Mouse (Mus musculus): ENCODE measurements around the gene Faf1.

The Faf1 gene

DNA sequence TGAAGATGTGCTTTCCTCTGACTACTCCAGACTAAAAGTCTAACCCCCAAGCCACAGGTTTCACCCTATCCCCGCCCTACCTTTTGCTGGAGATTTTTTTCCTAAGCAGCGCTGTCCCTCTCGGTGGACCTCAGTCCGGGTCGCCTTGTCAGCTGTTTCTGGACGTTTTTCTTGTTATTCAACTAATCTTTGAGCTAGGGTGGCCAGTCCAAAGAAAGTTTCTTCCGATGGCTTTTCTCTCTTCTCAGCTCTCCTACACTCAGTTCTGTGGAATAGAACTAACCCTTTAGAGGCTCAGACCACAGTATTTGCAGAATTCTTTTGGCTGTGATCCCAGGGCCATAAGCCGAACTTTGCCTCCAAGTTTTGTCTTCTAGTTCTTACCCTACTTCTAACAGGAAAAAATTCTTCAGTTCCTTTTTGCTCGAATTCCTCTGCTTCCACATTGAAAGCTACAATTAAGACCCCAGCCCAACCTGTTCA is 302.5 kb downstream of the Faf1 start:
- DNase-seq (ENCODE audit: low read depth, low spot score) = no peak

DNA sequence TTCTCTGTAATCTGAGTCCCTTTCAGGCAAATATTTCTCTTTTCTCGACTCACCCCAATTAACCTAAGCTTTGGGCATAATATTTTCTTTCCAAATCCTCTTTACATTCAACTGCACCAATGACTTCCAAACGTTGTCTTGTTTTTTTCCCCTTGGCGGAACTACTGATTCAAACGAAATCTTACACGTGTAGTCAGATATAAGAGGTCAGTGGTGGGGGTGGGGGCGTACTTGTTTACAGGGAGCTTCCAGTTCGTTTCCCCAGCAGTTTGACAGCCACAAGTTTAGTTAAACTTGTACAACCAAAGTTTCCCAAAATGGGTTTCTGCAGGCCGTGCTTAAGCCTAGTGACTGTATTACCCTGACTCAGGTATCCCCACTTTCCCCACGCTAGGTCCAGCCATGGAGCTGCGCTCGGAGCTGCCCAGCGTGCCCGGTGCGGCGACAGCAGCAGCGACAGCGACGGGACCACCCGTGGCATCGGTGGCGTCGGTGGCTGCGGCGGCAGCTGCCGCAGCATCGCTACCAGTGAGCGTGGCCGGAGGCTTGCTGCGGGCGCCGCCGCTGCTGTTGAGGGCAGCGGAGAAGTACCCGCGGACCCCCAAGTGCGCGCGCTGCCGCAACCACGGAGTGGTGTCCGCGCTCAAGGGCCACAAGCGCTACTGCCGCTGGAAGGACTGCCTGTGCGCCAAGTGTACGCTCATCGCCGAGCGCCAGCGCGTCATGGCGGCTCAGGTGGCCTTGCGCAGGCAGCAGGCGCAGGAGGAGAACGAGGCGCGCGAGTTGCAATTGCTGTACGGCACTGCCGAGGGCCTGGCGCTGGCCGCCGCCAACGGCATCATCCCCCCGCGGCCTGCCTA is 303.3 kb downstream of the Faf1 start:
- DNase-seq (ENCODE audit: low read depth, low spot score) = no peak

DNA sequence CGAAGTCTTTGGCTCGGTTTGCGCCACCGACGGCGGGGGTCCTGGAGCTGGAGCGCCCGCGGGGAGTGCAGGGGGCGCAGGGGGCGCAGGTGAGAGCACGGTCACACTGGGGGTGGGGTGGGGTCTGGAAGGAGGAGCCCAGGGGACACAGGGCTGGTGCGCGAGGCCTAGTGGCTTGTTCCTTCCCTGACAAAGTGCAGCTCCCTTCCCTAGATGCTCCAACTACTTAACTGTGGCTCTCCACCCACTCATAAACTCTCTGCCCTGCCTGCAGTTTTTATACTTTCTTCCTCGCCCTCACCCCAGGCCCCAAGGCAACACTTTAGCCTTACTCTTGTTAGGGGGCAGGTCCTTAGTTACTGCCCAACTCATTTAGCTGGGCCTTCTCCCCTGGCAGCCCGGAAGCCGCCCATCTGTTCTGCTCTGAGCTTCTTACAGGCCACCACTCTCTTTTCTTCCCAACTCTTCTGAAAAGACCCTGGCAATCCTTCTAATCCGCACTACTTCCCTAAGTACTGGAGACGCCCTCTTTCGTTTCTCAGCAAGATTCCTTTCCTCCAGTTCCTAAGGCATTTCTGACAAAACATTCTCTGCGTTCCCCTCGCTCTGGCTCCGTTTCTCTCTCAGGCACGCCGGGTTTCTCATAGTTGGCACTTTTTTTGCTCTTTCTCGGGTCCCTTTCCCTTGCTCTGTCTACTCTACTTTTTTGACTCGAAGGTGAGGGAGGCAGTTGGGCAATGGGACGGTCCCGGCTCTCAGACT is 304.1 kb downstream of the Faf1 start:
- no peak for DNase-seq (ENCODE audit: low read depth, low spot score)

DNA sequence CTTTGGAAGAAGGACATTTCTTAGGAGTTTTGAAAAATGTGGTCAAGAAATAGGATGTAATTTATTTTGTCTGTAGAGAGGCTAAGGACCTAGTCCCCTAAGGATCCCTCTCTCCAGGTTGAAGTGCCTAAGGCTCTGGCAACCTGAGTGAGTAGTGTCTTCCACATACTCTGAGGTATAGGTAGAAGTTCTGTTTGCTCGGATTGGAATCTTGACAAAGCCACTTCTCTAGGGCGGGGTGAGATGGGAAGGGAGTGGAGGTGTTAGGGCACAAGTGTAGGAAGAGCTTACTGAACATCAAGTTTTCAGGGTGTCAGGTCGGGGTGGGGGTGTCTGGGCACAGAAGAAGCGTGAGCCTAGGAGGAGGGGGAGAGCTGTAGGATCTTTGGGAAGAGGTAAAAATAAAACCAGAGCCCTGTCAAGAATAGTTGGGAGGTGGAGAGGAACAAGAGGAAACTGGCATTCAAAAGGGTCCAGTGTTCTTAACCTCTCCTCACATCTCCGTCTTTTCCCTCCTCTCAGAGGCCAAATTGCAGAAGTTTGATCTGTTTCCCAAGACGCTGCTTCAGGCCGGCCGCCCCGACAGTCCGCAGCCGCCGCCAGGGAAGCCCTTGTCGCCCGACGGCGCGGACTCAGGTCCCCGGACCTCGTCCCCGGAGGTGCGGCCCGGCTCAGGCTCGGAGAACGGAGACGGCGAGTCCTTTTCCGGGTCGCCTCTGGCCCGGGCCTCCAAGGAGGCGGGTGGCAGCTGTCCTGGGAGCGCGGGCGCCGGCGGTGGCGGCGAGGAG is 304.9 kb downstream of the Faf1 start:
- DNase-seq (ENCODE audit: low read depth, low spot score) = no peak

DNA sequence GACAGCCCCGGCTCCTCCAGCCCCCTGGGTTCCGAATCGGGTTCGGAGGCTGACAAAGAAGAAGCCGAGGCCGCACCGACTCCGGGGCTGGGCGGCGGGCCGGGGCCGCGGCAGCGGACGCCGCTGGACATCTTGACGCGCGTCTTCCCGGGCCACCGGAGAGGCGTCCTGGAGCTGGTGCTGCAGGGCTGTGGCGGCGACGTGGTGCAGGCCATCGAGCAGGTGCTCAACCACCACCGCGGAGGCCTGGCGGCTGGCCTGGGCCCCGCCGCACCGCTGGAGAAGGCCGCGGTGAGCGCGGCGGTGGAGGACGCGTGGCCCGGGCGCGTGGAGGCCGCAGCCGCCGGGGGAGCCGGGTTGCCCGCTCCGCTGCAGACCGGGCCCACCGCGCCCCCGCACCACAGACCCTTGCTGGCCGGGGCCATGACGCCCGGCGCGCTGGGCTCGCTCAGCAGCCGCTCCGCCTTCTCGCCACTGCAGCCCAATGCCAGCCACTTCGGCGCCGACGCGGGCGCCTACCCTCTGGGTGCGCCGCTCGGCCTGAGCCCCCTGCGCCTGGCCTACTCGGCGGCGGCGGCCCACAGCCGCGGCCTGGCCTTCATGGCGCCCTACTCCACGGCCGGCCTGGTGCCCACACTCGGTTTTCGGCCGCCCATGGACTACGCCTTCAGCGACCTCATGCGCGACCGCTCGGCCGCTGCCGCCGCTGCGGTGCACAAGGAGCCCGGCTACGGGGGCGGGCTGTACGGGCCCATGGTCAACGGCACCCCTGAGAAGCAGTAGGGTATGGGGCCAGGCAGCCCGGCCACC is 305.7 kb downstream of the Faf1 start:
- no peak for DNase-seq (ENCODE audit: low read depth, low spot score)

DNA sequence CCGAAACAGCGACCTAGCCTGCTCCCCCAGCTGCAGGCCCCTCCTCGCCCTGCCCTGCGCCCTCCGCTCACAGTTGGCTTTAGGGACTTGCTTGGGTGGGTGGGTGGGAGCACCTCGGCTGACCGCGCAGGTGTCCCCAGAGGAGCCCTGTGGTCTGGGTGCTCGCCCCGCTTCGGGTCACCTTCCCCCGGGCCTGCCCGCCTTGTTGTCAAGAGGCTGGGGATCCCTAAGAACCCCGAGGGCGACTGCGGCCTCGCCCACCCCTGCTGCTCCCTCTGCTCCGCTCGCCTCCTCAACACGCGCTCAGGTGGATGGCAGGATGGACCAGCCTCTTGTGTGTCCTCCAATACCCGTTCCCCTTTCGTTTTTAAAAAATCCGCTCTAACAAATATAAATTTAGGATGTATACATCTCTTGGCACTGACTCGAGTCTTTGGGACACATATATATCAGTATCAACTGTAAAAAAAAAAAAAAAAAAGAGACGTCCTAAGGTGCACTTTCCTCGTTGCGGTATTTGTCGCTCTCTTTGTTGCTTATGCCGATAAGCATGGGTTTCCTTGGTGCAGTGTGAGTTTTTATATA is 306.4 kb downstream of the Faf1 start:
- DNase-seq (ENCODE audit: low read depth, low spot score) = no peak

DNA sequence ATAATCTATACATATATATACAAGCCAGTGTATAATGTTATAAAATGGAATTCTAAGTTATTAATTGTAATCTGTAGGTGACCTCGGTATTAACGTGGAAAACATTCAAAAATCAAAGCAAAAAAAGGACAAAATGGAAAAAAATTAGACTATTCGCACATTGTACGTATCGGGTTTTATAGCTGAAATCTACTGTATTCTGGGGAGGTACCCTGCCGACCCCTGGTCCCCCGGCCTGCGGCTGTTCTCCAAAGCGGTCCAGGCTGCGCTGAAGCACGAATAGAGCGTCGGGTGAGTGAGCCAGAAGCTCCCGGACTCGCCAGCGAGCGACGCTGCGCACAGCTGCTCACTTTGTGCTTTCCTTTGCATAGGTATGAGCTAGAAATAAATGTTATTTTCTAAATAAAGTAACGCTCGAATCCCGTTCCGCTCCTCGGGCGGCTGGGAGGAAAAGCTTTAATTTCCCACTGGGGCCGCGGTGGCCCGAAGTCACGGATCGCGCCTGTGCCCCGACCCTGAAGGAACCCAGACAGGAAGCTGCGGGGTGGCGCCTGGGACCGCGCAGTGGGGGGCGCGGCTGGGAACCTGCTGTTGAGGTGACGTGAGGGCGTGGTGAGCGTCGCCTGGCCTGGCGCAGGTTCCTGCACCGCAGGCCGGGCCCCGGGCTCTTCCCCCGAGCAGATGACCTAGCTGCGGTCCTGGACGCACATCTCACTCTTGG is 307.1 kb downstream of the Faf1 start:
- DNase-seq (ENCODE audit: low read depth, low spot score) = no peak

DNA sequence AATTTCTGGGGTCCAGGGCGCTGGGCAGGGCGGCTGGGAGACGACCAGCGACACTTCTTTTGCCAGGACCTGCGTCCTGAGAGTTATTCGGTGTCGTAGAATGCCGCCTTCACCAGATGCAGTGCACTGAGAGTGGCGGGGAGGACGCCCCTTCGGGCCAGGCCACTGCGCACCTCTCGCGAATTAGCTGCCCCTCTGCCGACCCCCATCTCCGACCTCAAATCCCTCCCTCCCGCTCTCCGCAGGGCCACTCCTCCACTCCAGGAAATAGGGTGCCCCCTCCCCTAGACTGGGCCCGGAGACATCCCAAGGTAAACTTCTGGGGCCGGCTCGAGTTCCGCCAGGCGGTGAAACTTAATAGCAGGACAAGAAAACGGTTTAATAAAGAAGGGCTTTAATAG is 307.6 kb downstream of the Faf1 start:
- no peak for DNase-seq (ENCODE audit: low read depth, low spot score)

DNA sequence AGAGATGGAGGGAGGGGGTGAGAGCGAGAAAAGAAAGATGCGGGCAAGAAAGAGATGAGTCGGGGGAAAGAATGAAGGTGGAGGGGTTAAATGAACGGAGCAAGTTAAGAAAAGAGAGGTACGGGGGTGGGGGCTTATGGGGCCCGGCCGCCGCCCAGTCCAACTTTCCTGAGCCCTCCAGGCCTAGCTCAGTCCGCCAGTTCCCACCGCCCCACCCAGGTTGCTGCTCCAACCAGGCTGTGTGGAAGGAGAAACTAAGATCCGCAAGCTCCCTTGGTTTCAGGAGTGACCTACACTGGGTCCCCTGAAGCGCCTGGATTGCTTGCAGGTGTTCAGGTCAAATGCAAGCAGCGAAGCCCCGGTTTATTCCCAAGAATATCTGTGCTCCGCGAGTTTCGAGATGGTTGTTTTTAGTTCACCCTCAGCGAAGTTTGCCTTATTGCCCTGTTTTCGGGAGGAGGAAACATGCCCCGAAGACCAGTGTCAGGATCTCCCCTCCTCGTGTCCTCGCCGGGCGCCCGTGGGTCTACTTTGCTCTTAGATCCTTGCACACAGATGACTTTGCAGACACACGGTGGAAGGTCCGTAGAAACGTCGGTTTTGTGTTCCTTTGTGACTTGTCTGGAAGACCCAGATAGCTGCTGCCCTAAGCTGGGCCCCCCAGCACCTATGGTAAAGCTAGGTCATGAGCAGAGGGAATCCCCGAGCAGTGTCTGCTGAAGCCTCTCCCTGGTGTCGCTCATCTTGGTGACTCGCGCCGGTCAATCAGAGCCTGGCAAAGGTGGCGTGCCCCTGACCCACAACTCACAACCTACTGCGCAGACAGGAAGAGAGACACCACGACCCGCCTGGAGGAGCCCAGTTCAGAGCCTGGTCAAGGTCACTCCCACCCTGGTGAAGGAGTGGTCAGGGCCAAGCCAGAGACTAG is 308.4 kb downstream of the Faf1 start:
- DNase-seq (ENCODE audit: low read depth, low spot score) = no peak

DNA sequence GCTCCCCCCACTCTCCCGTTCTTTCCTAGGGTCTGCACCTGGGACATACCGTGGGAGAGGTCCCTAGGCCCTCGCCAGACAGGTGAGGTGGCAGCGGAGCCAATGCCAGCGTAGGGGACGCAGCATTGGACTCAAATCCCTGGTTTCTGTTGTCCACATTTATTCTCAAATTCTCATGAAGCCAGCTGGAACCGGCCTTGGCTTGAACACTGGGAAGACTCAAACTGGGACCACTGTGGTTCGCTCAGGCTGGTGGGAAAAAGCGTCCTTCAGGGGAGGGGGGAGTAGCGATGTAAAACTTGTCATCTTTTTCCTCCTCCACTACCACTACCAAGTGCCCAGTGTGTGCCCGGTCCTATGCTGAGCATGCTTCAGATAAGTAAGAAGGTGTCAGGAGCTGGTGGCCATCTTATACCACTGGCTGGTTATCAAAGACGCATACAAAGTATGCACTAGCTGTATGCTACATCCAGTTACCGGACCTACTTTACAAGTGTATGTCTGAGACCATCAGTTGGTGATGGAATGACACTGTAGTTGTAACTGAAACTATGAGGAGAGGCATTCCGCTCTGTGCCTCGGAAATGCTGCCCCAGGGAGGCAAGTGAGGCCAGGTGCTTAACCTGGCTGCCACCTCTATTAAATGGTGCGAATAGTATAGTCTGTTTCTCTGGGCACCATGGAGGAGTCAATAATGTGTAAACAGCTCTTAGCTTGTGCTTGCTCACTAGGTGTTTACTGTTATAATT is 309.2 kb downstream of the Faf1 start:
- DNase-seq (ENCODE audit: low read depth, low spot score) = no peak

DNA sequence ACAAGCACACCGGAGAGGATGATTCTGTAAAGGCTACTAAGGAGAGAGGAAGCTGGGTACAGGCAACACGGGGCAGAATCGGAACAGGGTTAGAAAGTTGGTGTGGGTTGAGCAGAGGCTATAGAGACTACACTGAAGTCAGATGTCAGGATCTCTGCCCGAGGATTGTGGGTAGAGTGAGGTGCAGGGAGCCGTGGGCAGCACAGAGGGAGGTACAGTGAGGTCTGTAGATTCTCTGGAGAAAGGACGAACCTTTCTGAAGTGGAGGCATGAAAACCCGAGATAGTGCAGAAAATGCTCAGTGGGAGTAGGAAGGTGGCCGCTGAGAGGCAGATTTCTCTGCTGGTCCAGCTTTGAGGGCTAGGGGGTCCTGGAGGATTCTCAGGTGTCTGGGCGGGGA is 309.9 kb downstream of the Faf1 start:
- DNase-seq (ENCODE audit: low read depth, low spot score) = no peak

DNA sequence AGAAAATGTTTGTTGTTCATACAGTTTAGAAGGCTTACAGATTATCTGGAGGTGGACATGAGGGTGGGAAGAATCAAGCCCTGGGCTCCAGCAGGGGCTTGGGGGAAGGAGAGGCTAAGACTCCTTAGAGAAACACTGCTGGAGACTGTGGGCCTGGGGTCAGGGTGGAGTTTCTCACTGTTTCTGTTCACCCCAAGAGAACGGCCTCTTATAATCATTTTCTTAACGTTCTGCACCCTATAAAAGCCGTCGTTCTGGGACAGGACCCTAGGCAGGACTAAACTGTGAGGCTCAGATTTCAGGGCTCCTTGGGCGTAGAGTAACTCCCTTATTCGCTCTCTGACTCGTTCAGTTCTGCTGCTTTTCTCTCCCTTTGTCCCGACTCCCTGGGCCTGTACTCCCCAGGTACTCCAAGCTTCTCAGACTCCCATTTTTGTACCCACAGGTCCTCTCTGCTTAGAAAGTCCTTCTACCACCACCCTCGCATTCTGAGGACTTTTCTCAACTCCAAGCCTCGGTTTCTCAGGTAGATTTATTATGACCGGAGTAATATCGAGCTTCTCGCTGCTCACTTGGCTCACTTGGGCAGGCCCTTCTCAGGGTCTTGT is 310.5 kb downstream of the Faf1 start:
- DNase-seq (ENCODE audit: low read depth, low spot score) = no peak

DNA sequence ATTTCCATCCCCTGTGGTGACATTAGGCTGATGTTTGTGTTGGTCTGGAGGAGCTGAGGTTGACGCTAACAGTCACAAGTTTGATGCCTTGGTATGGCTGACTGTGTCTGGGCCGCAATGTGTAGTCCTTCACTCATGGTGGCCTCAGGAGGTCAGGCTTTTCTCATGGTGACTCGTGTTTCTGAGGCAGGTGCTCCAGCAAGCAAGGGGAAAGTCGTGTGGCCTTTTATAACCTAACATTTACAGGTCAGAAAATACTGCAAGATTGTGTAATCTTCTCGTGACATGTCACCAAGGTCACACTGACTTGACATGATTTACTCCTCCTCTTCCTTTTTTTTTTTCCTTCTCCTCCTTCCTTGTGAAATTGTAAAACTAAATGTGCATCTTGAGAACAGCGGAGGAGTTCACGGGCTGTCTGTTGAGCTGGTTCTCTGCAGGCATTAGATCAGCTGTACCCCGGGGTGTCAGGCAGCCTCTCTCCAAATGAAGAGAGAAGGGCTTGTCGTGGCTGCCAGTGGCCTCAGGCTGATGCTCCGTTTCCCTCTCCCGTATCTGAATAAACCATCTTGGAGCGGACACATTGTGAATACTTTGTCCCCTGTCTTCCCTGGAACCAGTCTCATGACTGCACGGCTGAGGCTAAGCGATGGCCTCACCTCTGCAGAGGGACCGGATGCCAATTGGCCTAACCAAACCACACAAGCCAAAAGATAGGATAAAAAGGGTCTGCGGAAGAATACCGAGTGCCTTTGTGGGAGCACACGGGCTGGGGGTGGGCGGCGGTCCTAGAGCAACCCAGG is 311.4 kb downstream of the Faf1 start:
- DNase-seq (ENCODE audit: low read depth, low spot score) = no peak

DNA sequence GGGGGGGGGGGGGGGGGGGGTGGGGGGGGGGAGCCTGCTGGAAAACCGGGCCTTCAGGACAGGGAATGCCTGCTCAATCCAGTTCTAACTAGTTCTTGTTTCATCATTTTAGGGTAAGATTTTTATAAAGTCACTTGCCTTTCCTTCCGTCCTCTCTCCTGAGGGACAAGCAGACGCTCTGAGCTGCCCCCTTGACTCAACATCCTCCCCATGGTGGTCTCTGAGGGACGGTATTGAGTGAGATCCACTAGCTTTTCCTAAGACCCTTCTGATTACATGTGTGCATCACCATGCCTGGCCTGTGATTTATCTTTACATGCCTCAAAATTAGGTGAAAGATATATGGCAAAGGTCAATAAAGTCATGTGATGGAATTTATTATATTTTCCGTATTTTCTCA is 312.0 kb downstream of the Faf1 start:
- DNase-seq (ENCODE audit: low read depth, low spot score) = no peak

DNA sequence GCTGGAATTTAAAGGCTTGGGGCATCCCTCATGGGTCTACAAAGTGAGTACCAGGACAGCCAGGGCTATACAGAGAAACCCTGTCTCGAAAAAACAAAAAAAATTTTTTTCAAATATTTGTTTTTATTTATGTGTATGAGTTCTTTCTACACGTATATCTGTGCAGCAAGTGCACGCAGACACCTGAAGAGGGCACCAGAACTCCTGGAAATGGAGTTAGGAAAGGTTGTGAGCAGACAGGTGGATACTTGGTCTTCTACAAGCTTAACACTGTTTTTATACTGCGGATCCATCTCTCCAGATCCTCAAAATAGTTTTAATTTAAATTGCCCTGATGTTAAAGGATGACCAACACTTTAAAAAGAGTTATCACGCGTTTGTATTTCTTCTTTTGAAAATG is 312.8 kb downstream of the Faf1 start:
- DNase-seq (ENCODE audit: low read depth, low spot score) = peak; percentile 55

DNA sequence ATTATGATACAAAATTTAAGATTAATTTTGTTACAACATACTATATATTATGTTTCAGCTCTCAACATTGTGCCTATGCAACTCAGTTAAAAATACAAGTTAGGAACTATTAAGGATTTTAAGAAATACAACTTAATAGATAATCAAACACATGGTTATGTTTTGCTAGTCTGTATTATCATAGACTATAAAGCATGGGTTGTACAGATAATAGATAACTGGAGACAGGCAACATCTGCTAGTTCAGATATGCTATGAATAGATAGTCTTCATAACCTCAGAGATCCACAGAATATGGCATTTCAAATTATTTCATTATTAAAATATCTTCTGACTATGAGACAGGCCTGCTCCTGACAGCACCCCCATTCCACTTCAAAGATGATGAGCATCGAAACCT is 329.7 kb downstream of the Faf1 start:
- DNase-seq (ENCODE audit: low read depth, low spot score) = no peak

Measured in A20 (cell line).